Mouse (Mus musculus) left cerebral cortex, adult 18-20 months (tissue): ENCODE results near the gene Mllt3. TPM values are rescaled to one million over a fixed set of nuclear protein-coding genes. Genes with fewer than 3 reads are reported as not detected.
A peak's percentile ranks its signal among the peaks of the same experiment; 100 is the strongest.

Experiments used
- DNase-seq, 2 experiments: peaks; one replicate each; pipeline ENCODE4 v3.0.0; 2021 to 2022; ENCODE audit warnings: low spot score in 2 of 2, mixed read lengths in 1 of 2
- total RNA-seq, 2 experiments: library from RNA; stranded (reverse); gene quantifications; 2 replicates each; pipeline ENCODE4 v1.2.3; 2021

Gene Mllt3
- total RNA-seq, 2 experiments from 2014 or later, result 40.0 to 49.7 TPM

DNA sequence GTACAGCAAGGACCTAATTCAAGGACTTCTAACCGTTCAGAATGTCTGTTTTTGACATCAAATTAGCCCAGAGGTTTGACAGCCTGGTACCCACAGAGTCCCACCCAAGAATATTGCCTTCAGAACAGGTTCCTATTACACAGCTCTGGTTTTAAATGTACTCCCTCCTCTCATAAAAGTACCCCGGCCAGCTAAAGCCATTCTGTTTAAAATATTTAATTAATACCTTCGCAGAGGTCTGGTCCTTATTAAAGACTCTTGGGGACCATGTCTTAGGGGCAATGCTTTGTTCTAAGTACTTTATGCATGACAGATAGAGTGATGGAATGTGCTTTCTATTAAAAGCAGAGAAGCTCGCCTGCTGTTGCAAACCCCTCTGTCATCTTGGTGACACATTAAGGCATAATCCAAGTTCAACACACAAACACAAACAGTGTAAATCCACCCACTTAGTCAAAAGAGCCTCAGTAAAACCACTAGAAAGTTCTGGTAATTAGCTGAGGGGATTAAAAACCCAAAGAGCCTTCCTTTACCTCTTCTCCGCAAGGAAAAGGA is 302.0 kb downstream of the Mllt3 start:
- DNase-seq, result no peak

DNA sequence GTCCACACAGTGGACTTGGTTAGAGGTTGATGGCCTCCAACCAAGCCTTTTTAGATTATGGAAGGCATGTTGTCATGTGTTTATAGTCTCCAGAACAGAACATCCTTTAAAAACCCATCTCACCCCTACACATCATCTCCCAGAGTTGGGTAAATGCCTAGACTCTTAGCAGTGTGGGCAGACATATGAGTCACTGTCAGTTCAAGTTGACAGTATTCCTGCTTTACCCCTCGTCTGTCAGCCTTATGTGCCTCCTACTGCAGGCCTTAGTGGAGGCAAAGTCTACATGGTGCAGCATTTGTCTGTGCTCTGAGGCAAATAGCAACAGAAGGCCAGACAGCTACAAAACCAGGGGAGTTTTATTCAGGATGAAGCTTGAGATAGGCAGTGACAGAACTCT is 304.6 kb downstream of the Mllt3 start:
- peak; percentile 48 to 62 for DNase-seq

DNA sequence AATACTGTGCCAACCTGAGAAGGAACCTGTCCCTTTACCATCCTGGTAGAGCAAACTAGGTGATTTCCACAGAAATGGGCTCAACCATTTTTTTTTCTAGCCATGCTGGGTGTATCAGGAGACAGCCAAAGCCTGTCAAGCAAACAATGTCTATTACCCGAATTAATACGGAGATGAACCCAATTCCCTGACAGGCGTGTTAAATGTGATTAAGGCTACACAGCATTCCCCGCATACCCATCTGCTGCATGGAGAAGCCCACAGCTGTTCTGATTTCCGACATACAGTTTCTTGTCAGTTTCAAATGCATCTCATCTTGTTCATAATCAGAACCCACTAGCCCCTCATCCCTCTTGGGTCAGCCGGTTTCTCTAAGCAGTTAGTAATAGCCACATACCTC is 309.7 kb downstream of the Mllt3 start:
- no peak for DNase-seq

Other genes starting within 250 kb of the Mllt3 start
- 10 to 100 TPM; 46.9 to 50.3 TPM for gene Focad, start 61.3 kb upstream of the Mllt3 start, total RNA-seq